Mouse (Mus musculus): ENCODE measurements around the gene C3.

C3 gene

GRCm38 (mm10) chr17:57166800-57167791 is 60.8 kb downstream of the C3 start:
- peak; percentile 71 to 93 for DNase-seq (ENCODE audit: low spot score in 2 of 2)

Measured in urinary bladder, postnatal 4 days (tissue).